Mouse (Mus musculus) embryonic facial prominence, embryonic 11.5 days (tissue): ENCODE measurements around the gene Mmd2. TPM values are rescaled to one million over a fixed set of nuclear protein-coding genes. Genes with fewer than 3 reads are reported as not detected.

Source experiments
- ATAC-seq: fragments of 200-750 bp; cut with Nextera tagmentation; replicated peaks from 2 replicates; pipeline ENCODE4 v1.8.0; 2017; ENCODE audit warnings: low read depth; ENCODE audit not compliant: insufficient number of reproducible peaks, low FRiP score, low TSS enrichment
- DNase-seq: peaks from one replicate; pipeline ENCODE4 v3.0.0-alpha.2; 2015; ENCODE audit warnings: low spot score
- H3K27ac ChIP-seq: fragments of 300-500 bp; sonication (generic); replicated peaks from 2 replicates; pipeline ENCODE4 v1.5.1; 2014; ENCODE audit warnings: mild to moderate bottlenecking, low read depth, low read length, control low read depth
- H3K27me3 ChIP-seq: fragments of 300-500 bp; sonication (generic); 2 replicates; pipeline ENCODE4 v1.6.1; 2014; ENCODE audit warnings: mild to moderate bottlenecking, low read length, moderate library complexity, mixed read lengths; ENCODE audit not compliant: control insufficient read depth, insufficient read depth
- H3K36me3 ChIP-seq: fragments of 300-500 bp; sonication (generic); replicated peaks from 2 replicates; pipeline ENCODE4 v1.6.1; 2014; ENCODE audit warnings: low read depth, mild to moderate bottlenecking, low read length, moderate library complexity, mixed read lengths; ENCODE audit not compliant: control insufficient read depth, insufficient read depth
- H3K4me1 ChIP-seq: fragments of 300-500 bp; sonication (generic); 2 replicates; pipeline ENCODE4 v1.6.1; 2014; ENCODE audit warnings: low read length, mixed read lengths; ENCODE audit not compliant: control insufficient read depth, insufficient read depth
- H3K4me2 ChIP-seq: fragments of 300-500 bp; sonication (generic); 2 replicates; pipeline ENCODE4 v1.6.1; 2014; ENCODE audit warnings: low read depth, mild to moderate bottlenecking, control low read depth, low read length, moderate library complexity
- H3K4me3 ChIP-seq: fragments of 300-500 bp; sonication (generic); 2 replicates; pipeline ENCODE4 v1.5.1; 2014; ENCODE audit warnings: low read depth, low read length, control low read depth
- H3K9ac ChIP-seq: fragments of 300-500 bp; sonication (generic); replicated peaks from 2 replicates; pipeline ENCODE4 v1.6.1; 2014; ENCODE audit warnings: mild to moderate bottlenecking, control low read depth, low read length
- H3K9me3 ChIP-seq: fragments of 300-500 bp; sonication (generic); replicated peaks from 2 replicates; pipeline ENCODE4 v1.6.1; 2016; ENCODE audit warnings: mild to moderate bottlenecking, low read length, inconsistent platforms, mixed read lengths; ENCODE audit not compliant: control insufficient read depth
- WGBS: fragments of 180-500 bp; shearing (Covaris S2); extraction: QIAGEN DNeasy Blood & Tissue Kit; methylation state at CpG from one replicate; pipeline ENCODE4 v1.1.7; 2014; 5-methylcytosine and 5-hydroxymethylcytosine counted together
- polyA plus RNA-seq: library from polyadenylated mRNA; unstranded; fragments of >200 nt; fragmentation: Nextera tagmentation; extraction: Ambion mirVana; gene quantifications from 2 replicates; pipeline ENCODE4 v1.2.1, GENCODE M21; 2014

Gene Mmd2
- 3.9 and 5.5 TPM in 2 replicates for polyA plus RNA-seq

DNA sequence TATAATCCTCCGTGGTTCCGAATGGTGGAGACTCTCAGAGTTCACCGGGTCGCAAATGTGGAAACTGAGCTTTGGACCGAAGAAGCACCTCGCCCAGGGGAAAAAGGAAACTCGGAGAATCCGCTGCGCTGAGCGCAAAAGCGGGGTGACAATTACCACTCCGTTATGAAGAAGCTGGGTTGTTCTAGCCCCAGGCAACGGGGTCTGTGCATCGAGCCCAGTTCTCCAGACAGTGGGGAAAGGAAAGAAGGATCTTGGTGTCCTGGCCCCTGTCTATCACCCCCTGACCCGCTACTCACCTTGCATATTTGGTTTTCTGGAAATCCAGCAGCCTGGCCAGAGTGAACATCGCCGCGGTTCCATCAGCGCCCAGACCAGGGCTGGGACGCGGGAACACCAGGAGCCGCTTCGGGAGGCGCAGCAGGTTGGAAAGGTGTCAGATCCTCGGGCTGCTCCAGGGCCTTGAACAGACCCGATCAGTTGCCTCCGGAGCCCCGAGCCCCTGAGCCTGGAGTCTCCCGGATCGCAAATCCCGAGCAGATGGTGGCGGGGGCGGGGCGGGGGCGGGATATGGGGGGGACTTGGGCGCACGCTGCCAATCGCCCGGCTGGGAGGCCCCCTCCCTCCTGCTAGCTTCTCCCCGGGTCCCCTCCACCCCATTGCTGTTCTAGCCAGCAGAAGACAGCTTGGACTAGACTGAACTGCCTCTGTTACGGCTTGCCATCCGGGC lies at the start of gene Mmd2:
Mmd2 (minus strand) TSS at position 542 of the 730 bp plus-strand sequence.
- Histone ChIP-seq H3K27ac (no peak within 1 kb of the TSS), H3K4me2 (peak within 1 kb of the TSS; percentile 60), H3K9ac (peak within 1 kb of the TSS; percentile 60), H3K36me3 (no peaks in the 10 kb centered on the region), H3K9me3 (no peaks in the 10 kb centered on the region), H3K4me3 (peak within 1 kb of the TSS; percentile 28), H3K27me3 (0 out of 2 replicates have a peak, but pooled peaks cover 3% of the 10 kb centered on the region), H3K4me1 (no peaks in the 10 kb centered on the region)
- DNase-seq (peak; percentile 61), ATAC-seq (peak; percentile 77)
- 3% methylated on average over 39 of the region's 42 CpGs for WGBS

DNA sequence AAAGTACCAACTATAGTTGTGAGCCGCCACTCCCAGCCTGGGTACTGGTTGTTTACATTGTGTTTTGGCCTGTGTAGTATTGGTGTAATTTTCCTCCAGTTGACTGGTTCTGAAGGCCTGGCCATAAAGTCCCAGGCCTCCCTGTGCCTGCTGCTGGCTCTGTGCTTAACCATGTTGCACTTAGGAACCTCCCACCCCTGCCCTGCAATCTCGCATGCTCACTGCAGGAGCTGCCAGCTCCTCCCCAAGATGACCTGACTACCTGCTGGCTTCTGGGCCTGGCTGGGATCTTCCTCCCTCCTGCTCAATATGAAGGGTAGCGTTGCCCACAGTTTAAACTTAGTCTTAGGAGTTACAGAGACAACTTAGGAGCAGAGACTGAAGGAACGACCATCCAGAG lies 43.7 kb upstream of the Mmd2 start:
- DNase-seq, result no peak
- H3K4me2 ChIP-seq, result no peak overlapping the region
- WGBS, result 76% methylated on average over 4 of the region's 4 CpGs
- H3K9me3 ChIP-seq, result no peaks in the 10 kb centered on the region
- no peak overlapping the region for H3K27ac ChIP-seq
- H3K9ac ChIP-seq, result no peak overlapping the region
- no peaks in the 10 kb centered on the region for H3K27me3 ChIP-seq
- H3K4me1 ChIP-seq, result peaks cover 4% of the 10 kb centered on the region; the same call in 1 of the 2 replicates
- ATAC-seq, result no peak
- no peaks in the 10 kb centered on the region for H3K36me3 ChIP-seq
- no peak overlapping the region for H3K4me3 ChIP-seq

DNA sequence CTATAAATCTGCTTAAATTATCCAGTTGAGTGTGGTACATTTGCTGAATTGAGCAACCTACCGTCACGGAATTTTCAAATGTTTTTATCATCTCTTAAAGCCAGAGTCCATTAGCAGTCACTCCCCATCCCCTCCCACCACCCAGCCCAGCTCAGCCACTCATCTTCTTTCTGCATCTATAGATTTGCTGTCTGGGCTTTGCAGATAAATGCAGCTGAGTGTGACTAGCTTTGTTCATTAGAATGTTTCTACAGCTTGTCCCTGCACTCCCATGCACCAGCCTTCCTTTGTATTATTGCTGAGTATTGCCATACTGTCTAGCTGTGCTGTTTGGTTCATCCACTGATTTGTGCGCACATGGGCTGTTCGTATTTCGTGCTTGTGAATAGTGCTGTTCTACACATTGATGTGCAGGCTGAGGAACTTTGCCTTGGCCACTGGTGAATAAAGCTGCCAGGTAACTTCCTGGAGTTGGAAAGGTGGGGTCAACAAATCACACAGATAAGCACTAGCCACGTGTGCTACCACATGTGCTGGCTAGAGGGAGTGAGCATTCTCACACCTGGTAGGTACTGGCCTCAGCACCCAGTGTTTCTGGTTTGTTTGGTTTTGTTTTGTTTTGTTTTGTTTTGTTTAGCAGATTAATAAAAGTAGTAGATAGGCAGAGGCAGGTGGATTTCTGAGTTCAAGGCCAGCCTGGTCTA lies 42.3 kb upstream of the Mmd2 start:
- no peaks in the 10 kb centered on the region for H3K27me3 ChIP-seq
- H3K4me3 ChIP-seq, result no peak overlapping the region
- no peaks in the 10 kb centered on the region for H3K9me3 ChIP-seq
- no peak overlapping the region for H3K4me2 ChIP-seq
- no peak overlapping the region for H3K9ac ChIP-seq
- H3K27ac ChIP-seq, result no peak overlapping the region
- ATAC-seq, result no peak
- 90% methylated on average over 6 of the region's 6 CpGs for WGBS
- peaks cover 4% of the 10 kb centered on the region; the same call in 1 of the 2 replicates for H3K4me1 ChIP-seq
- no peak for DNase-seq
- H3K36me3 ChIP-seq, result no peaks in the 10 kb centered on the region

DNA sequence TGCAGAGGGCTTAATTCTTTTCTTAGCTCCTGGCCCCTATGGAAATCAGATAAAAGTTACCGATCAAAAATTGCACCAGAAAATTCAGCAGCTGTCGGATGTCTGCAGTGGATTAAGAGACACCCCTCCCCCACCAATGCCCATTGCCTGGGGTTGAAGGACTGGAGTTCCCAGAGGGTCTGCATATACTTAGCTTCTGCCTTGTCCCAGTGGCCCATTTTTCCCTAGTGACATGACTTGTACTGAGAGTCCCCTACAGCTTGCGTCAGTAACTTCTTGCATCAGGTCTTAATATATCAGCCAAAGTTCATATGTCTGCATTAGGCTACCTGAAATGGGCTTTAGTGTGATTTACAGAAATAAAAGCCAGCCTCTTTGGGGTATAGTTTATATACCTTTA lies 41.8 kb upstream of the Mmd2 start:
- no peak overlapping the region for H3K9ac ChIP-seq
- no peak for ATAC-seq
- H3K4me3 ChIP-seq, result no peak overlapping the region
- peaks cover 4% of the 10 kb centered on the region; the same call in 1 of the 2 replicates for H3K4me1 ChIP-seq
- 43% methylated on average over 3 of the region's 3 CpGs for WGBS
- H3K27me3 ChIP-seq, result no peaks in the 10 kb centered on the region
- peak; percentile 23 for DNase-seq
- H3K27ac ChIP-seq, result no peak overlapping the region
- no peaks in the 10 kb centered on the region for H3K9me3 ChIP-seq
- H3K36me3 ChIP-seq, result no peaks in the 10 kb centered on the region
- H3K4me2 ChIP-seq, result no peak overlapping the region

DNA sequence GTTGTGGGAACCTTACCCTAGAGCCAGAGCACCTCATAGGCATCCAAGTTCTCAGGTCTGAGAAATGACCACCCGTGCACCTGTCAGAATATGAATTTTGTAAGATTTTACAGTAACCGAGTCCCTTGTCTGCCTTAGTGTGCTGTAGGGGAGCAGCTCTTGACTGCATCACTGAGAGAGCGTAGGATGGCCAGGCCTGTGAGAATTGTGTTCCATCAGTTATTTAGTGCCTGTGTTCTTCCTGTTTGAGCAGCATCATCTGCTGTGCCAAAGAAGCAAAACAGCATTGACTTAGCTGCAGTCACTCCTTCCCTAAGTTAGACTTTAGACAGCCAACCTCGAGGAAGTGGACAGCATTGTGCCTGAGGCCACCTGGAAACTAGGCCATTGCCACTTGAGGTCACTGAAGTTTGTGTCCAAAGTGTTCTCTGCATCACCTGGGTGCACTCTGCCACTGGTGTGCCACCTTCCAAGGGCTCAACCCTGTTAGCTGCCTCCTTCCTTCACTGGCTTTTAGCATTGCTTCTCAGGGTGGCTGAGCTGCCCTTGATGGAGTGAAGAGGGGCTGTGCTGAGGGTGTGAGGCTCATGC lies 41.0 kb upstream of the Mmd2 start:
- H3K4me2 ChIP-seq, result no peak overlapping the region
- H3K36me3 ChIP-seq, result no peaks in the 10 kb centered on the region
- peaks cover 4% of the 10 kb centered on the region; the same call in 1 of the 2 replicates for H3K4me1 ChIP-seq
- H3K9ac ChIP-seq, result no peak overlapping the region
- H3K27ac ChIP-seq, result no peak overlapping the region
- WGBS, result 83% methylated on average over 4 of the region's 4 CpGs
- H3K9me3 ChIP-seq, result no peaks in the 10 kb centered on the region
- no peaks in the 10 kb centered on the region for H3K27me3 ChIP-seq
- DNase-seq (no peak), ATAC-seq (no peak)
- H3K4me3 ChIP-seq, result no peak overlapping the region

DNA sequence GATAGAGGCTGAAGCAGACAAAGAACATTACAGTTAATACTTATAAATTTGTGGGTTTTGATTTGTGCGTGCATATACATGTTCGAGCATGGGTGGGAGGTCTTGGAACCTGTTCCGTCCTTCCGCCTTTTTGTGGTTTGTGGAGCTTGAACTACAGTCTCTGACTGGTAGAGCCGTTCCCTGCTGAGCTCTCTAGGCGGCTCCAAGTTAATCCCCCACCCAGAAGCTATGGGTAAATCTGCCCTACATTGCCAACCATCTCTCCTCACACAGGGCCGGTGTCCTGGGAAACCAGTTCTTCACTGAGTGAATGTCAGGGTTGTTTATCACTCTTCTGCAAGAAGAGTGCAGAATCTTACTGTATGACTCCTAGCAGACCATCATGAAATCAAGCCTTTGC lies 39.6 kb upstream of the Mmd2 start:
- no peak overlapping the region for H3K9ac ChIP-seq
- no peaks in the 10 kb centered on the region for H3K27me3 ChIP-seq
- H3K4me2 ChIP-seq, result no peak overlapping the region
- peaks cover 4% of the 10 kb centered on the region; the same call in 1 of the 2 replicates for H3K4me1 ChIP-seq
- H3K4me3 ChIP-seq, result no peak overlapping the region
- H3K27ac ChIP-seq, result no peak overlapping the region
- ATAC-seq (no peak), DNase-seq (no peak)
- H3K36me3 ChIP-seq, result no peaks in the 10 kb centered on the region
- WGBS, result 84% methylated on average over 7 of the region's 7 CpGs
- no peaks in the 10 kb centered on the region for H3K9me3 ChIP-seq

DNA sequence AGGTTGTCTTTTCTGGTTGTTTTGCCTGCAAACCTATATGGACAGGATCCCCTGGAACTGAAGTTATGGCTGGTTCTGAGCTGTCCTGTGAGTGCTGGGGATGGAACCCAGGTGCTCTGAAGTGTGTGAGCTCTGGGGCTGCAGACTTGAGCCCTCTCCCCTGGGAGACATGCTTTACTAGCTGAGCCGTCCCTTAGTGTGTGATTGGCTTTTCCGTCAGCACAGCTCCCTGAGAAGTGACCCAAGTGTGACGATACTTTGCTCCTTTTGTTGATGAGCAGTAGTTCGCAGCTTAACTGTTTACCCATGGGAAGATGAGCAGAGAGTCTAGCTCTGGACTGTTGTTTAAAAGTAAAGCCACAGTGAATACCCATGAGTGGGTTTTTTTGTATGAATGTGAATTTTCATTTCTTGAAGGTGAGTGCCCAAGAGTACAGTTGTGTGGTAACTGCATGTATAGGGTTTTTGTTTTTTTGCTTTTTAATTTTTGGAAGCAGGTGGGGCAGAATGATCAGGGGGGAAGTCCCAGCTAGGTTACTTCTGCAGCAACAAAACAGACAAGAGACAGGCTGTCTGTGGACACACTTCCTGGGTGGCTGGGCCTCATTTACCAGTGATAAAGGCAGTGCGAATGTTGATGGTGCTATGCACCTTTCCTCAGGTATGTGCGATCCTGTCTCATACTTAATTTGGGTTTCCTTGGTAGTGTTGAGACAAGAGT lies 32.9 kb upstream of the Mmd2 start:
- no peak overlapping the region for H3K4me3 ChIP-seq
- H3K36me3 ChIP-seq, result no peaks in the 10 kb centered on the region; the same call in none of the 2 replicates
- H3K9ac ChIP-seq, result no peak overlapping the region
- WGBS, result 86% methylated on average over 6 of the region's 6 CpGs
- H3K4me1 ChIP-seq, result no peaks in the 10 kb centered on the region
- no peaks in the 10 kb centered on the region for H3K27me3 ChIP-seq
- H3K4me2 ChIP-seq, result no peak overlapping the region
- DNase-seq (no peak), ATAC-seq (no peak)
- H3K9me3 ChIP-seq, result no peaks in the 10 kb centered on the region
- H3K27ac ChIP-seq, result no peak overlapping the region
